ENCODE assay signal across 8 mouse cellular contexts in the genomic region with DNA sequence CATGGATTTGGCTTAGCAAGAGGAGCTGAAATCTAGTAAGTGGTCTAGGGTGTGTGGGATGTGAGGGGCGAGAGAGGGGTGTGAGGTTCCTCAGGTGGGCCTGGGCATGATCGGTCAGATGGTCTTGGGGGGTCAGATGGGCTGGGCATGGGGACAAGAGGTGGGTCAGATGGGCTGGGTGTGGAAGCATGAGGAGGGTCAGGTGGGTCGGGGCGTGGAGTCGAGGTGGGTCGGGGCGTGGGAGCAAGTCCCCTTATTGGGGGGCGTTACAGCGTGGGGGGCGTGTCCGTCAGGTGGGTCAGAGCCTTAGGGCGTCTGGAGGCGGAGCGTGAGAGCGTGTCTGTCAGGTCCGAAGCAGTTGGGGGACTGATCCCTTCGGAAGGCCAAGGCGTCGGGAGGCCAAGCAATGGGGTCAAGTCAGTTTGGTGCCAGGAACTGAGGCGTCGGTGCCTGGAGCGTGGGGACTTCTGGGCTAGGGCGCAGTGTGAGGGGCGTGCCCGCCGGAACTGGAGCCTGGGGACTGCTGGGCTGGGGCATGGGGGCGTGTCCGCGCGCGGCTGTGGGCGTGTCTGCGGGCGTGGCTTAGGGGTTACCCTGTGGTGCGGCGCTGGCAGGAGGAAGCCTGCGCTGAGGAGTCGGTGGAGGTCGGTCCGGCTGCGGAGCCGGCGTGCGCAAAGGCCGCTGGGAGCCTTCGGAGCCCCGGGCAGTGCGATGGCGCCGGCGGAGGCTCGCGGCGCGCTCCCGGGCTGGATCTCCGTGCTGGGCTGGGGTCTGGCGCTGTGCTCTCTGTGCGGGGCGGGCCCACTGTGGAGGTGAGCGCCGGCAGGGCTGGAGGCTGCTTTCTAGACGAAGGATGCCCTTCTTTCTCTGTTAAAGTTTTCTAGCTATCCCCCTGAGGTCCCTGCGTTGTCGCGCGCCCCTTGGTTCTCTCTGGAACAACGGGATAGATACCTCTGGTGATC. TPM values are rescaled to one million over a fixed set of nuclear protein-coding genes. Genes with fewer than 3 reads are reported as not detected.
A peak's percentile ranks its signal among the peaks of the same experiment; 100 is the strongest.
DNase-seq lines count a peak whose midpoint lies in the region; ATAC-seq and TF ChIP-seq lines count a peak whose summit lies in the region.
"Not testable (repeated sequence)": the region's sequence is repeated elsewhere in the genome, so short reads cannot be mapped to it uniquely, and the experiment has no call there.

A gene (plus strand): TSS at position 618 of the 962 bp plus-strand sequence.

- not testable (repeated sequence) for TF ChIP-seq CTCF in heart, postnatal 0 days (IDR thresholded peaks at IDR 0.05; ENCODE audit: low read depth)

- H3K27me3 ChIP-seq in forebrain, embryonic 14.5 days (replicated peaks; ENCODE audit: control insufficient read depth, insufficient read depth, low read length); heart, postnatal 0 days (ENCODE audit: control insufficient read depth, insufficient read depth, low read length); liver, embryonic 13.5 days; myocyte (ENCODE audit: control insufficient read depth, insufficient read depth, insufficient read length): not testable (repeated sequence)

- H3ac ChIP-seq in myocyte (ENCODE audit: control insufficient read depth, insufficient read length) = not testable (repeated sequence)

- ATAC-seq in forebrain, embryonic 14.5 days = peak; percentile 99
- ATAC-seq in heart, postnatal 0 days (ENCODE audit: insufficient read depth, low read depth) = peak; percentile 98
- peak; percentile 98 for ATAC-seq in liver, embryonic 13.5 days (ENCODE audit: low read depth)

- not testable (repeated sequence) for TF ChIP-seq EP300 in heart, postnatal 0 days (IDR thresholded peaks at IDR 0.05; ENCODE audit: low read depth)

- not testable (repeated sequence) for H3K79me2 ChIP-seq in myocyte (ENCODE audit: control insufficient read depth, insufficient read depth)

- not testable (repeated sequence) for TF ChIP-seq POLR2A in myocyte (IDR thresholded peaks at IDR 0.05; ENCODE audit: insufficient read length, low read depth)

- not testable (repeated sequence) for H3K27ac ChIP-seq in forebrain, embryonic 14.5 days (ENCODE audit: low read depth, low read length)
- peak within 1 kb of the TSS; percentile 72 for H3K27ac ChIP-seq in heart, postnatal 0 days (ENCODE audit: low read depth)
- peak within 1 kb of the TSS; percentile 55; the same call in 1 of the 2 replicates for H3K27ac ChIP-seq in liver, embryonic 13.5 days

- not testable (repeated sequence) for H3K9me3 ChIP-seq in forebrain, embryonic 14.5 days (replicated peaks; ENCODE audit: control insufficient read depth, low read length); heart, postnatal 0 days (replicated peaks; ENCODE audit: control insufficient read depth, low read length); liver, embryonic 13.5 days (replicated peaks)

- 1% methylated on average over 37 of the region's 68 CpGs for WGBS in forebrain, embryonic 14.5 days
- under 1% methylated on average over 34 of the region's 68 CpGs for WGBS in heart, postnatal 0 days
- WGBS in liver, embryonic 13.5 days (ENCODE audit: insufficient replicate concordance) = 2% methylated on average over 44 of the region's 68 CpGs

- H3K9ac ChIP-seq in forebrain, embryonic 14.5 days (ENCODE audit: low read length) = peak within 1 kb of the TSS; percentile 59
- peak within 1 kb of the TSS; percentile 61 for H3K9ac ChIP-seq in heart, postnatal 0 days (replicated peaks; ENCODE audit: low read depth, low read length)
- H3K9ac ChIP-seq in liver, embryonic 13.5 days = peak within 1 kb of the TSS; percentile 75

- H3K4me1 ChIP-seq in forebrain, embryonic 14.5 days (ENCODE audit: control insufficient read depth, insufficient read depth, low read length); heart, postnatal 0 days (ENCODE audit: control insufficient read depth, insufficient read depth); liver, embryonic 13.5 days (replicated peaks): not testable (repeated sequence)

- peak; percentile 62 to 67 for DNase-seq in CD8-positive naive resting alpha-beta T cell, adult 2 months (ENCODE audit: low read depth in 2 of 2, low spot score in 2 of 2)
- DNase-seq in c-Kit-positive CD71-positive TER-119-positive erythroid progenitor cells, embryonic 14.5 days (ENCODE audit: low spot score) = peak; percentile 6
- DNase-seq in forebrain, embryonic 14.5 days (ENCODE audit: low spot score) = peak; percentile 17
- DNase-seq in heart, postnatal 0 days (ENCODE audit: low spot score) = not testable (repeated sequence)
- peak; percentile 85 for DNase-seq in kidney, postnatal 14 days
- DNase-seq in liver, embryonic 13.5 days = peak; percentile 68
- peak; percentile 75 to 82 for DNase-seq in spleen, postnatal 4 days (ENCODE audit: low spot score in 2 of 2)

- H3K4me2 ChIP-seq in forebrain, embryonic 14.5 days (ENCODE audit: low read length) = peak within 1 kb of the TSS; percentile 50
- peak within 1 kb of the TSS; percentile 62 for H3K4me2 ChIP-seq in heart, postnatal 0 days (ENCODE audit: low read depth, low read length)
- peak within 1 kb of the TSS; percentile 78 for H3K4me2 ChIP-seq in liver, embryonic 13.5 days
- H3K4me2 ChIP-seq in myocyte (ENCODE audit: low read depth) = not testable (repeated sequence)

- H3K4me3 ChIP-seq in forebrain, embryonic 14.5 days (ENCODE audit: low read depth, low read length) = peak within 1 kb of the TSS; percentile 41
- peak within 1 kb of the TSS; percentile 60 for H3K4me3 ChIP-seq in heart, postnatal 0 days (ENCODE audit: low read depth, low read length)
- peak within 1 kb of the TSS; percentile 67 for H3K4me3 ChIP-seq in liver, embryonic 13.5 days (replicated peaks)
- peak within 1 kb of the TSS; percentile 20 for H3K4me3 ChIP-seq in myocyte

- H3K36me3 ChIP-seq in forebrain, embryonic 14.5 days (ENCODE audit: control insufficient read depth, insufficient read depth, low read length); heart, postnatal 0 days (replicated peaks; ENCODE audit: control insufficient read depth, insufficient read depth, low read length); liver, embryonic 13.5 days; myocyte (ENCODE audit: control insufficient read depth, insufficient read depth): not testable (repeated sequence)

RNA-seq across cellular contexts. Expression of the gene that starts here (rescaled TPM):
- 0.40 TPM in 1 of 2 replicates, not detected in the other for polyA plus RNA-seq in forebrain, embryonic 14.5 days (2014; fragmentation: Nextera tagmentation; extraction: Ambion mirVana)
- total RNA-seq in heart, postnatal 0 days (2014; rRNA removed; ENCODE audit: low replicate concordance) = not detected in 2 replicates
- polyA plus RNA-seq in heart, postnatal 0 days (2015; fragmentation: Nextera tagmentation; extraction: Ambion mirVana) = 0.05 and 0.10 TPM in 2 replicates
- polyA plus RNA-seq in liver, embryonic 13.5 days (2015; fragmentation: Nextera tagmentation; extraction: Ambion mirVana) = 0.09 TPM in 1 of 2 replicates, not detected in the other
- not detected for polyA plus RNA-seq in myocyte (2012; fragmentation: generic; extraction: Trizol)

Comparison
In these comparisons a context has a peak if more than half of its experiments do, and no peak if none do; other contexts are left out.
1. Peak in DNase-seq, ATAC-seq, H3K4me3 ChIP-seq, H3K9ac ChIP-seq and H3K4me2 ChIP-seq in forebrain, embryonic 14.5 days; RNA of the gene not detected or under 1 TPM.
2. Peak in ATAC-seq, H3K4me3 ChIP-seq, H3K27ac ChIP-seq, H3K9ac ChIP-seq and H3K4me2 ChIP-seq in heart, postnatal 0 days; RNA of the gene not detected or under 1 TPM.
3. Peak in DNase-seq, ATAC-seq, H3K4me3 ChIP-seq, H3K27ac ChIP-seq, H3K9ac ChIP-seq and H3K4me2 ChIP-seq in liver, embryonic 13.5 days; RNA of the gene not detected or under 1 TPM.